Mouse (Mus musculus) E14TG2a.4 (cell line): ENCODE results near the gene Fut11.

Source experiments
- CTCF ChIP-seq: conservative IDR thresholded peaks from 2 replicates; pipeline ENCODE4 v1.5.1; 2014; ENCODE audit warnings: low read length
- NANOG ChIP-seq: IDR thresholded peaks from 2 replicates; pipeline ENCODE4 v1.6.1; 2014; ENCODE audit warnings: borderline replicate concordance, low read length, mixed read lengths

DNA sequence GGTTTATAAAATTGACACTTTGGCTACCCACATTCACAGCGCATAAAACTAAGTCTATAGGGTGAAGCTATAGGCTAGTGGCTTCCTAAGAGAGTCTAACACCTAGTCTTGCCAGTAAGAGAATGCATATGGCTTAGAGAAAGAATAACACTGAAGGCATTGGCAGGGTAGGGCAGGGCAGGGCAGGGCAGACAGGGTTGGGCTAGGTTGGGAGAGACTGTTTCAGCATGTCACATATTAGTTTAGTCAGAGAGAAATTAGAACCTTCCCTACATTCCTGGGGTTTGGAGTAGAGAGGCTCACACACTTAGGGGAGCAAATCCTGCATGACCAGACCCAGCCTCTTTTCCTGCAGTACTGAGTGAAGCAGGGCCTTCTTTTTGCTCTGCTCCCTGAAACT, 27.3 kb upstream of the Fut11 start:
- TF ChIP-seq CTCF (no peak), NANOG (no peak)
